15 mouse cellular contexts compared by ENCODE assay signal in the genomic region with DNA sequence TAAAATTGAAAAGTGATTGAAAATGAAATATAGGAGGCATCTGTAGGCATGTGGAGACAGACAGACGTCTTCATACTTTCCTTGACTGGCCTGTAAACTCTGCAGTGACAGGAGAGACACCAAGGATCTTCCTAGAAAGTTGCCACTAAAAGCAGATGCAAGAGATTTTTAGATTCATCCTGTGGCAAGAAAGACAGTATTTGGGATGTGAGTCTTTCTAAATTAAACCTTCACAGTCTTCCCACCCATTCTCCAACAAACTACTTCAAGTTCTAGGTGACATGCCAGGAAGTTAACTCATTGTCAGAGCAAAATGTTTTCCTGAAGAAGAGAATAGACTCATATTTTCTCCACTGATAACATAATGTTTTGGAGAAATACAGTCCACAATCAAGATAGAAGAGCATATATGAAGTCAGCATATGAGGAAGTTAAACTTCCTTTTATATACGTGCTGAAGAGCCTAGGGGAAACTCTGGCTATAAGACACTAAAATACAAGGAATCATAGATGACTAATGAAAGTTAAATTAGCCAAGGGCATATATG.
"Had no signal": no experiment of that assay in that cellular context is flagged by ENCODE, and none has a peak within 500 bp of the region (broad histone marks: within the 10 kb centered on the region; RNA-seq: fewer than 3 reads in every experiment).

No protein-coding gene starts in this region.

- DNase-seq: gastrocnemius, adult 2 months; gastrocnemius, postnatal 10 days; gastrocnemius, postnatal 25 days; heart, adult 18-20 months; heart, postnatal 10 days; heart, postnatal 4 days; kidney, adult 11 months; kidney, adult 2 months; kidney, adult 9 months; kidney, postnatal 14 days; kidney, postnatal 36 days; liver; liver, embryonic 13.5 days had no signal

- ATAC-seq: hindbrain, postnatal 0 days; intestine, embryonic 16.5 days had no signal
